Mouse (Mus musculus) lung, embryonic 14.5 days (tissue): ENCODE data around the gene Pde4c. TPM values are rescaled to one million over a fixed set of nuclear protein-coding genes. Genes with fewer than 3 reads are reported as not detected.

Experiments
- ATAC-seq: fragments of 200-750 bp; cut with Nextera tagmentation; 2 replicates; pipeline ENCODE4 v1.8.0; 2017; ENCODE audit warnings: mild to moderate bottlenecking, moderate TSS enrichment, moderate library complexity; ENCODE audit not compliant: insufficient read depth
- DNase-seq: peaks from one replicate; pipeline ENCODE4 v3.0.0-alpha.2; 2015
- H3K27ac ChIP-seq: fragments of 300-500 bp; sonication (generic); 2 replicates; pipeline ENCODE4 v1.5.1; 2014; ENCODE audit warnings: low read depth, mild to moderate bottlenecking, moderate library complexity
- H3K27me3 ChIP-seq: fragments of 300-500 bp; sonication (generic); 2 replicates; pipeline ENCODE4 v1.6.1; 2014; ENCODE audit warnings: low read length, control low read depth; ENCODE audit not compliant: insufficient read depth
- H3K36me3 ChIP-seq: fragments of 300-500 bp; sonication (generic); 2 replicates; pipeline ENCODE4 v1.6.1; 2014; ENCODE audit warnings: control low read depth; ENCODE audit not compliant: insufficient read depth
- H3K4me1 ChIP-seq: fragments of 300-500 bp; sonication (generic); 2 replicates; pipeline ENCODE4 v1.6.1; 2014; ENCODE audit warnings: antibody characterized with exemption, control low read depth; ENCODE audit not compliant: insufficient read depth
- H3K4me2 ChIP-seq: fragments of 300-500 bp; sonication (generic); 2 replicates; pipeline ENCODE4 v1.6.1; 2014; ENCODE audit warnings: mild to moderate bottlenecking
- H3K4me3 ChIP-seq: fragments of 300-500 bp; sonication (generic); 2 replicates; pipeline ENCODE4 v1.5.1; 2014; ENCODE audit warnings: low read depth, low read length
- H3K9ac ChIP-seq: fragments of 300-500 bp; sonication (generic); 2 replicates; pipeline ENCODE4 v1.6.1; 2014
- H3K9me3 ChIP-seq: fragments of 300-500 bp; sonication (generic); 2 replicates; pipeline ENCODE4 v1.6.1; 2016; ENCODE audit warnings: low read depth, low read length, control low read depth
- CTCF ChIP-seq: IDR thresholded peaks from 2 replicates; pipeline ENCODE4 v1.5.1; 2016; ENCODE audit warnings: antibody characterized with exemption, low read depth
- WGBS: fragments of 180-500 bp; shearing (Covaris S2); extraction: QIAGEN DNeasy Blood & Tissue Kit; methylation state at CpG from one replicate; pipeline ENCODE4 v1.1.7; 2014; 5-methylcytosine and 5-hydroxymethylcytosine counted together
- polyA plus RNA-seq: library from polyadenylated mRNA; unstranded; fragments of >200 nt; fragmentation: Nextera tagmentation; extraction: Ambion mirVana; gene quantifications from 2 replicates; pipeline ENCODE4 v1.2.1, GENCODE M21; 2014

Pde4c gene
- polyA plus RNA-seq, 1 experiment from 2014 or later = 0.17 TPM

GRCm38 (mm10) chr8:70772890-70773289 lies 49.4 kb downstream of the Pde4c start:
- WGBS = 73% methylated on average over 9 of the region's 9 CpGs
- Histone ChIP-seq H3K4me1 (peaks cover 14% of the 10 kb centered on the region), H3K4me2 (no peak overlapping the region), H3K9me3 (no peaks in the 10 kb centered on the region), H3K27ac (no peak overlapping the region; the same call in 1 of the 2 replicates), H3K4me3 (no peak overlapping the region), H3K36me3 (peaks cover 69% of the 10 kb centered on the region), H3K27me3 (no peaks in the 10 kb centered on the region), H3K9ac (no peak overlapping the region)
- DNase-seq (no peak), ATAC-seq (no peak)
- TF ChIP-seq CTCF = no peak

GRCm38 (mm10) chr8:70773410-70773809 lies 49.9 kb downstream of the Pde4c start:
- Histone ChIP-seq H3K4me1 (peaks cover 17% of the 10 kb centered on the region), H3K36me3 (peaks cover 68% of the 10 kb centered on the region), H3K4me3 (no peak overlapping the region), H3K4me2 (peak overlapping the region; percentile 37), H3K27ac (peak overlapping the region; percentile 54), H3K27me3 (no peaks in the 10 kb centered on the region), H3K9ac (peak overlapping the region; percentile 42), H3K9me3 (no peaks in the 10 kb centered on the region)
- 77% methylated on average over 5 of the region's 5 CpGs for WGBS
- ATAC-seq = no peak
- no peak for DNase-seq
- TF ChIP-seq CTCF = no peak

- no peaks in the 10 kb centered on the region for H3K9me3 ChIP-seq
- H3K9ac ChIP-seq = peak overlapping the region; percentile 42
- peak; percentile 88 for DNase-seq
- no peaks in the 10 kb centered on the region for H3K27me3 ChIP-seq
- H3K4me3 ChIP-seq = no peak overlapping the region
- H3K4me2 ChIP-seq = peak overlapping the region; percentile 37
- peak overlapping the region; percentile 72 for H3K27ac ChIP-seq
- peak; percentile 20 for ATAC-seq
- 42% methylated on average over 9 of the region's 9 CpGs for WGBS
- H3K36me3 ChIP-seq = peaks cover 67% of the 10 kb centered on the region
- H3K4me1 ChIP-seq = peaks cover 17% of the 10 kb centered on the region
- TF ChIP-seq CTCF = no peak
Measured at GRCm38 (mm10) chr8:70773833-70774232, 50.3 kb downstream of the Pde4c start.

GRCm38 (mm10) chr8:70774740-70775139 lies 51.2 kb downstream of the Pde4c start:
- Histone ChIP-seq H3K9ac (no peak overlapping the region), H3K36me3 (peaks cover 67% of the 10 kb centered on the region), H3K27me3 (no peaks in the 10 kb centered on the region), H3K4me2 (peak overlapping the region; percentile 4; the same call in 1 of the 2 replicates), H3K4me3 (0 out of 2 replicates have a peak overlapping the region, but pooled peaks have one; percentile 2), H3K27ac (peak overlapping the region; percentile 72; the same call in 1 of the 2 replicates), H3K9me3 (no peaks in the 10 kb centered on the region), H3K4me1 (peaks cover 17% of the 10 kb centered on the region)
- TF ChIP-seq CTCF = no peak
- ATAC-seq (no peak), DNase-seq (no peak)
- WGBS = 93% methylated on average over 18 of the region's 18 CpGs

- Histone ChIP-seq H3K36me3 (peaks cover 67% of the 10 kb centered on the region), H3K9me3 (no peaks in the 10 kb centered on the region), H3K9ac (peak overlapping the region; percentile 93), H3K27me3 (no peaks in the 10 kb centered on the region), H3K4me3 (peak overlapping the region; percentile 90), H3K4me2 (peak overlapping the region; percentile 89), H3K27ac (no peak overlapping the region), H3K4me1 (peaks cover 17% of the 10 kb centered on the region)
- 81% methylated on average over 5 of the region's 5 CpGs for WGBS
- no peak for DNase-seq
- no peak for TF ChIP-seq CTCF
- no peak for ATAC-seq
Measured at GRCm38 (mm10) chr8:70775227-70775626, 51.7 kb downstream of the Pde4c start.

- peak; percentile 34 for DNase-seq
- H3K9ac ChIP-seq = peak overlapping the region; percentile 93
- no peak for TF ChIP-seq CTCF
- peak overlapping the region; percentile 89 for H3K4me2 ChIP-seq
- peaks cover 67% of the 10 kb centered on the region for H3K36me3 ChIP-seq
- peak overlapping the region; percentile 90 for H3K4me3 ChIP-seq
- H3K27me3 ChIP-seq = no peaks in the 10 kb centered on the region
- peak overlapping the region; percentile 99; the same call in 1 of the 2 replicates for H3K27ac ChIP-seq
- peaks cover 17% of the 10 kb centered on the region for H3K4me1 ChIP-seq
- peak; percentile 15; the same call in 1 of the 2 replicates for ATAC-seq
- WGBS = 5% methylated on average over 24 of the region's 34 CpGs
- no peaks in the 10 kb centered on the region for H3K9me3 ChIP-seq
Measured at GRCm38 (mm10) chr8:70775851-70776495, 52.5 kb downstream of the Pde4c start.
